Mouse (Mus musculus) adrenal gland, adult 18-20 months (tissue): ENCODE measurements around the gene Dstn. TPM values are rescaled to one million over a fixed set of nuclear protein-coding genes. Genes with fewer than 3 reads are reported as not detected.

ENCODE experiments used
- DNase-seq, 2 experiments: peaks; one replicate each; pipeline ENCODE4 v3.0.0; 2021 to 2022; ENCODE audit warnings: low spot score in 2 of 2
- long read RNA-seq, 2 experiments: library from polyadenylated mRNA; stranded (forward); transcript quantifications; one replicate each; pipeline ENCODE4 v2.0.0; 2021
- total RNA-seq, 2 experiments: library from RNA; stranded (reverse); gene quantifications; 1 replicate in 1 of 2; 2 replicates in 1 of 2; pipeline ENCODE4 v1.2.3; 2021

The Dstn gene
- 100 to 1,000 TPM; 183 to 264 TPM for total RNA-seq
- long read RNA-seq, experiment 1, transcript Dstn-201 (4 exons, 1,911 nt) = major isoform, 124 of 130 reads
- long read RNA-seq, experiment 1, partial matches to known transcripts = 4 of 130 reads
- long read RNA-seq, experiment 1, other reads (novel, unspliced or antisense) = 2 of 130 reads
- long read RNA-seq, experiment 2, transcript Dstn-201 (4 exons, 1,911 nt) = major isoform, 505 of 528 reads
- long read RNA-seq, experiment 2, partial matches to known transcripts = 9 of 528 reads
- long read RNA-seq, experiment 2, other reads (novel, unspliced or antisense) = 14 of 528 reads

DNA sequence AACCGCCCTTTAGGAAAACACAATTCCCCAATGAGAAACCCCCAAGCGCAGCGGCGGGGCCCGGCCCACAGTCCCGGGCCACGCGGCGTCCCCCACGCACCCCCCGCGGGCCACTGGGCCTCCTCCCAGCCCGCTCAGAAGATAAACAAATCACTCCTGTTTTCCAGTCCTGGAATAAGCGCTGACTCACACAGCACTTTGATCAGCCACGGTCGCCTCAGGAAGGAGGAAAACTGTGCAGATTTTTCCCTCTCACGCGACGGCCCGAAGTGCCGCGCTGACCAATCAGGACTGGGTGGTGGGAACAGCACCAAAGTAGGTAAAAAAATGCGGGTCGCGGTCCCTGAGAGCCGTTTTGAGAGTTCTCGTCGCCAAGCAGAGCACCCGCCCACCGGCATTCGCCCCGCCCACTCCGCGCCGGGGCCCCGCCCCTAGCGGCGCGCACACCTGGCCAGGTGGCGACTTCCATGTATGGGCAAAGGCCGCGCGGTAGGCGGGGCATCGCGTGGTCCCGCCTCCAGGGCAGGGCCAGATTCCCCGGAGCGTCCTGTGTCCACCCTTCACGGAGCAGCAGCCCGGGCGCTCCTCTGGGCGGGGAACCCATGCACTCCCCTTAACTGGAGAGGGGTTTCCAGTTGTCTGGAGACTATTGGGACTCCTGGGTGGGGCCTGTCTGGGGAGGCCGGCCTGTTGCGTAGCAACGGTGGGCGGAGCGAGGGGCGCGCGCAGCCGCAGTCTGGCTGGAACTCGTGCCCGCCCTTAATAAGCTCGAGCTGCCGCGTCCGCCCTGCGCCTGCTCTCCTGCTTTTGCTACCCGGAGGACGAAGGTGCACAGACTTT is at the start of gene Dstn:
Dstn (plus strand) TSS at position 561 of the 840 bp plus-strand sequence.
- peak; percentile 98 to 99 for DNase-seq

DNA sequence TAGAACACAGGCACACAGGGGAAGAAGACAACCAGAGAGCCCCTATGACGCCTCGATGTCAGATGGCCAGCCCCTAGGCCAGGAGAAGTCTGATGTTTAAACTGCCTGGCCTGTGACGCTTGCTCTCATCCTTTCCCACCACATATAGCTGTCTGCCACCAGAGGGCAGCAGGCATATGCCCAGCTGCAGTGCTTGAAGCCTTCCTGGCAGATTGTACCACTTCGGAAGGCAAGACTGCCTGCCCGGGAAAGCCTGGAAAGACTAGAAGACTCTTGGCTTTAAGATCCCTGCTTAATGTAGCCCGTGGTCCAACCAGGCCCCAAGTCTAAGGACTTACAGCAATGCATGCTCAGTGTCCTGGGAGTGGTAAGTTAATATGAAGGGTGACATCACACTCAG is 47.8 kb upstream of the Dstn start:
- DNase-seq = peak; percentile 77

DNA sequence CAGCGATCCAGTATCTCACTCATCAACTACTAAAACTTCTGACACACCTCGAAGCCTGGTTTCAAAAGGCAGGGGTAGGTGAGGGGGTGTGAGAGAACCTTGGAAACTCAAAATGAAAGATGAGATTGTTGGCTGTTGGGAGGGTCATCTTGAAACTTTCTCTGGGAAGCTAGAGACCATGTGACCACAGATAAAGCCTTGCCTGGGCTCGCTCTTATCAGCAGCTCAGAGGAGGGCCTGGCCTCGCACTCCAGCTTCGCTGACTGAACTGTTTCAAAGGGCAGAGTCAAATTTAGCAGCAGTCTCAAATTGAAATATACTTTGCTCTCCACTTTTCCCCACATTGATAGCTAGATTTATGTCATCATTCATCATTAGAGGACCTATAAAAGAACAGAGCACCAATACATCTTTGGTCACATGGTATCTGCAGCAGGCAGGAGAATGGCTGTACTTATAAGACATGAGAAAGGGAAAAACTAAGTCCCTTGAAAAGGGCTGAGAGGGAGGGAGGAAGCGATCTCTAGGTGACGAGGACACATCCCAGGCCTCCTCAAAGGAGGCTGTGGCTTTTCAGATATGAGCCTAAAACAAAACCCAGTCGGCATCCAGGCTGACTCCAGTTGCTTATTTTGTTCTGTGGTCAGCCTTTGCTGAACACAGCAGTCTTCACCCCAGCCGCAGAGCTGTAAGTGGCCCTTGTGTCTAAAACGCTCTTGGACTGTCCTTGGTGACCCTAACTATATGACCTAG is 44.0 kb upstream of the Dstn start:
- no peak for DNase-seq

DNA sequence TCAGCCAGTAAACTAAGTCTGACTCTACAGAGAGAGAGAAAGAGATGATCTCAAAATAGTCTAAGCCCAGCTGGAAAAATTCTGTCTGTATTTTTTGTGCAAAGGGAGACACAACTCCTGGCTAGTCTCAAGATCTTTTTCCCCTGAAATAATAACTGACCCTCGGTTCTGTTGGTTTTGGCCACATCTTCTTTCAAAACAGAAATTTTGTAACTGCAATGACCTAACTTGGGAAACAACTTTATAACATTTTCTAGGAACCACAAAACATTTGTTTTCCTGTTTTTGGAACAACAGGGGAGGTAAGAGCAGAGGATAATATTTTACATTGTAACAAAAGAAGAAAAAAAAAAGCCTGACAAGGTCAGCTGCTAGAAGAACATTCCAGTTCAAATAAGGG is 39.1 kb upstream of the Dstn start:
- DNase-seq = no peak

DNA sequence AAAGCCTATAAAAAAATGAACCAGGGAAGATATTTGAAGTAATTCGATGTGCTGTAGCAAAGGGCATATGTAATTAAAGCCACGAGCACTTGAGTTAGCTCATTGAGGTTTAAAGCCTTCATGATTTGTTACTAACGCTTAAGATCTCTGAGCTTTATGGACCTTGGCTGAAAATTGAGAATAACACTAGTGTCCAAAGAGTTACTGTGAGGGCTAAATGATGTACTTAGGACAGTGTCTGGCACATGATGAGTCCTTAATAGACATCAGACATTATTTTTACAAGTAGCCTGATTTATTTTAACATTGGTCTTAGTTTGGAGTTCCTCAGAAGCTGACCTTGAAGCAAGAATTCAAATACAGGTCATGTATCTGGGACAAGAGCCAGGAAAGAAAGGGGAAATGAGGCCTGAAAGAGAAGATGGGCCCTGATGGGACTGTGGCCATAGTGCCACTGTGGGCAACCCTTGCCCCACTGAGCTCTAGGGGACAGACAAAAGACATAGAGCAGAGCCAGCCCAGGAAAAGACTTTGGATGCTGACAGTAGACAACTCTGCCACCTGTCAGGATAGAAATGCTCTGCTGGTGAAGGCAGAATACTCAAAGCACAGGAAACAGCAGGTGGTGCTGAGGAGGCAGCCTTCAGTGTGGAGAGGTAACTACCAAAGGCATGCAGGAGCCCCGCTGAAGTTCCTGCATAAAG is 38.0 kb upstream of the Dstn start:
- DNase-seq = no peak

DNA sequence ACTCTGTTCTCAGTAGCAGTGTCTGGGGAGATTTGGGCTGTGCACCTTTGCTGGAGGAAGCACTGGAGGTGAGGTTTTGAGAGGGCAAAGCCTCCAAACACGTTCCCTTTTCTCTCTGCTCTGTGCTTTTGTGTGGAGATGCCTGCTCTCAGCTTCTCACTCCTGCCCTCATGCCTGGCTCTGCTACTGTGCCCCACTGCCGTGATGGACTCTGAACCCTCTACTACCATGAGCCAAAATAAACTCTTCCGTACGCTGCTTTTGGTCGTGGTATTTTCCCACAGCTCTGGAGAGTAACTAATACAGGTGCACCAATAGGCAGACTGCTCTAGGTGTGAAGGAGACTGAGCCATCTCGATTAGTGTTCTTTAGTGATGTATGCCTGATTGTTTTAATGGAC is 35.8 kb upstream of the Dstn start:
- no peak for DNase-seq

DNA sequence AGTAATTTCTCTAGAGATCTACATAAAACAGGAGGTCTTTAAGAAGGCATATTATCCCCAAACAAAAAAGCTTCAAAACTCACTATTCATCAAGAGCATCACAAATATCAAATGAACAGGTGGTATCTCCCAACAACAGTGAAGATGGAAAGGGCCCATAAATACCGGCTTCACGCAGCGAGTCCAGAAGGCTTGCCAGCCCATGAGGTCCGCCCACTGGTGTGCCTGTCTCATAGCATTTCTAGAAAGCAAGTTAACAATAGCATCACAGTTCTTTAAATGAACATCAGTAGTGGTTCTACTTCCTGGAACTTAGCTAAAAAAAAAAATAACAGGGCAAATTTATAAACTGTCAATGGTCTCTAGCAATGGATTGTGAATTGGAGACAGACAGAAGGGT is 33.1 kb upstream of the Dstn start:
- no peak for DNase-seq

DNA sequence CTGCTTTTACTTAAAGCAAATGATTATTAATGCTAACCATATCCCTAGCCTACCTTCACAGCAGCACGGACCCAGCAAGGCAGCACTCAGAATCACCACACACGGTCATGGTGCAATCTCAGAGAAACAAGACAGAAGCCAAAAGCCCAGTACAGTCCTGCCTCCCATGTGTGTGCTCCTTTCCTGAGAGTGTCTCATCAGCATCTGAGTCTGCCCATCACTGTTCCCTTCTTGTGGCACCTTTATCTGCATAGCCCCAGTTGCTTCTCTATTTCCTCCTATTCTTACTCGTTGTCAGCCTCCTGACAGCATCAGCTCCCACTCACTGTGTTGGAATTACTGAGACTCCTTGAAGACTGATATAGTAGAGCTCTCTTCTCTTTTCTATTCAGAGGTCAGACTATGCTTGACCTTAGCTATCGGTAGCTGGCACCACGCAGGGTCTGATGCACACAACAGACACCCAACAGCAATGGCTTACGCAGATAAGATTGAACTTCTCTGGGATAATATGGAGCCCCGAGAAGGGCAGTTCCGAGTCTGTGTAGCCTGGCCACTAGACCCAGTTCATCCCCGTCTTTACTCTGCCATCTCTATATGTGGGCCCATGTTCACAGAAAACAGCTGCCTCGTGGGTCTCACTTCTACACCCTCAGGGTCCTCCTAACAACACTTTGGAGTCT is 32.4 kb upstream of the Dstn start:
- DNase-seq = no peak

DNA sequence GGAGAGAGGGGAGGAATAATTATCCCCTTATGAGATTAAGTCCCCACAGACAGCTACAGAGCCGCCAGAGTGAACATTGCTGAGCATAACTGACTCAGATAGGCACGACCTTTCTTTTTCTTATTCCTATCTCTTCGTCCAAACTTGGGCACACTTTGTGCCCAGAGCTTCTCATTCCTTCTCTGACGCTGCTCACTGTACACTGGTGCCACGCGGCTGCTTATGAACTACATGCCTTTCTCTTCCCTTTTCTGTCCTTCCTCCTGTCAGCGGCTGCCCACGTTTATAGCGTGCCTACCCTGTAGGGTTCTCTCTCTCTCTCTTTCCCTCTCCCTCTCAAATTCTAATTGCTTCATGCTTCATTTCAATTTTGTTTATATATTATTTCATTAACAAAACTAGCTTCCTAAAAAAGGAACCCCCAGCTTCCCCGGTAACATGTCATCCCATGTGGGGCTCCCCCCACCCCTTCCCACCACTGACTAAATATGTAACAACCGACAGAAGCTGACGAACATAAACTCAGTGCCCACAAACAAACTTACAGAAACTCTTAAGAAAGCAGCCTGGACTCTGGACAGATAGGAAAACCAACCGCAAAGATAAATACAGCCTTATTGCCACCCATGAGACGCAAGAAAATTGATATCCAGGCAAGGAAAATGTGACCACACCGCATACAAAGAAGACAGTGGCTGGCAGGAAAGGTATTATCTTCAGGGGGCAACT is 25.8 kb upstream of the Dstn start:
- DNase-seq = no peak

DNA sequence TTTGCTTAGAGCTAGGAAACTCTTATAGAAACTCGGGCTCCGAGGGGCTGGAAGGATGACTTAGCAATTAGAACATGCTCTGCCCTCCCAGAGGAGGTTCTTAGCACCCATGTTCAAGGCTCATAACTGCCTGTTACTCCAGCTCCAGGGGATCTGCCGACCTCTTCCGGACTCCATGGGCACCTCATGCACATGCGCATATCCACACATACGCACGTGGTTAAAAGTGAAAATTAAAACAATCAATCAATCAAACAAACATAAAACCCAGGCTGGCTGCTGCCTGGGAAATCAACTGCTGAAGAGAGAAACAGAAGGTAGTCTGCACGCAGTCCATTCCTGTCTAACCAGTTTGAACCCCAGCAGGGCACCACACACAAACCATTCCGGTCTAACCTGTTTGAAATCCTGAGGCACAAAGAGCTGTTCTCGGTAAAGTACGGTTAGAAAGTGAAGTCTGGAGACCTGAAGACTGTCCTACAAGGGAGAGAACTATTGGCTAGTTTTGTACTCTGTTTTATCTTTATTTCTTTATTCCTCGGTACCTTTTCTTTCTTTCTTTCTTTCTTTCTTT is 25.2 kb upstream of the Dstn start:
- no peak for DNase-seq

DNA sequence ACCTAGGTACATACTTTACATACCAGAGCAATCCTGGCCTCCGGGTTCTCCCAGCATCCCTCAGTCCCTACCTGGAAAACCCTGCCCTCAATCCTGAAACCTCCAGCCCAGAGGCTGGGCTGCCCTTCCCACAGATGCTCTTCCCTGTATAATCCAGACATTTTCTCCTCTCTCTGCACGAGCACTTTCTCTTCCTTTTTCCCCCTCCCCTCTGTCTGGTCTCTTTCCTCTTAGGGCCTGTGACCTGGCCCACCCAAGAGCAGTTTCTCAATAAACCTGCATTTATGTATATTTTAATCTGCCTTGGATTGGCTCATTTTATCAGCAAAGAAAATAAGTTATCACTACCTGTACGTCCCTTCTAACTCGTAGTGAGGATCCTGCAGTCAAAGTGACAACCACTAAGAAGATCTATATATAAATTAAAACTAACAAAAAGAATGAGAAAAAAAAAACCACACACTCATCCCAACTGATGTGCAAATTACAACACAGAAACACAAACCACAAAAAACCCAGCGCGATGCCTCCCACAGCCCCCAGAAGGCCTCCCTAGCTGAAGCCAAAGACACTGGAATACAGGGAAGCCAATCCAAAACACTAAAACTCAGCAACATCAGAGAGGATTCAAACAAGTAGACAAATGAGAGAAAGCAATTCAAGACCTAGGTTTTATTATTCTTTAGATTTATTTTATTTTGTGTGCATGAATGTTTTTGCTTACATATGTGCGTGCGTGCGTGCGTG is 23.6 kb upstream of the Dstn start:
- DNase-seq = no peak

DNA sequence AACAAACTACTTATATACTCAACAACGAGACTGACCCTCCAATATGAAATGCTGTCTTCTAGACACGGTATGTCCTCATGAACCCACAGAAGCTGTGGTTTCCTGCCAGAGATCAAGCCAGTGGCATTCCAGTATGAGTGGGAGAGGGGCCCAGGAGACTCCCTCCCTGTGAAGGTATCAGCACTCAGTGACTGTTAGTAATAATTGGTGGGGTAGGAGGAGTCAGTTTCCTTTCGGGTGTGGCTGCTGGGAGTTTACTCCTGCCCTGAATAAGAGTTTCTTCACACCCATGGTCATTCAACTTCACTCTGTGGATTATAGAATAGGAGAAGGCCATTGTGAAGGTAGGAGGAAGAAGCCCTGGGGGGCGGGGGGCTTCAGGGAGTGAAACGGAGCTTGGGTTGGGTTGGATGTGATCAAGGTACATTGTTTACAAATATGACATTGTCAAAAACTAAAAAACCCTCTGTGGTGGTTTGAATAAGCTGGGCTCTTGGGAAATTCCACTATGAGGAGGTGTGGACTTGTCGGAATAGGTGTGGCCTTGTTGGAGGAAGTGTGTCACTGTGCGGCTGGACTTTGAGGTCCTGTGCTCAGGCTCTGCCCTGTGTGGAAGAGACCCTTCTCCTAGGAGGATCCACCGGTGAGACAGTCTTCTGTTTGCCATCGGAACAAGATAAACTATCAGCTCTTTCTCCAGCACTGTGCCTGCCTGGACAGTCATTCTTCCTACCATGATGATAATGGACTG is 15.5 kb upstream of the Dstn start:
- DNase-seq = no peak

DNA sequence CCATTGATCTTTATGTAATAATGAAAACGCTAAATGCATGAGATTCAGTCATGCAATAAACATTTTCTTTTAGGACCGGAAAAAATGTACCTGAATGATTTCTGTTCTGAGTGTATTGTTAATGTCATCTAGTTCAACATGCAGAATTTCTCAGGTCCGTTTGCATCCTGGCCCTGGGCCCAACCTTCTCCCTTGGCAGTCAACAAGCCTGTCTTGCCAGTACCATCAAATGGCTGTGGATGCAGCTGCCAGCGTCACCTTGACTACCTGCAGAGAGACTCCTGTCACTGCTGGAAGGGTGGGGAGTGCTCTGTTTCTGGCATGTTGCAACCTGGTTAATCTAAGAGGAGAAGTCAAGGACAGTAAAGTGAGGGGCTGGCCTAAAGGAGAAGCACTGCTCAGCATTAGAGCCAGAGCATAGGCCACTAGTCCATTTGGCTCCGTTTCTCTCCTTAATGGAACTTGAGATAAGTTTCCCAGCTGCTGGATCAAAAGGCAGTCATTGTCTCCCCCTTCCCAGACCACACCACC is 14.2 kb upstream of the Dstn start:
- DNase-seq = no peak

DNA sequence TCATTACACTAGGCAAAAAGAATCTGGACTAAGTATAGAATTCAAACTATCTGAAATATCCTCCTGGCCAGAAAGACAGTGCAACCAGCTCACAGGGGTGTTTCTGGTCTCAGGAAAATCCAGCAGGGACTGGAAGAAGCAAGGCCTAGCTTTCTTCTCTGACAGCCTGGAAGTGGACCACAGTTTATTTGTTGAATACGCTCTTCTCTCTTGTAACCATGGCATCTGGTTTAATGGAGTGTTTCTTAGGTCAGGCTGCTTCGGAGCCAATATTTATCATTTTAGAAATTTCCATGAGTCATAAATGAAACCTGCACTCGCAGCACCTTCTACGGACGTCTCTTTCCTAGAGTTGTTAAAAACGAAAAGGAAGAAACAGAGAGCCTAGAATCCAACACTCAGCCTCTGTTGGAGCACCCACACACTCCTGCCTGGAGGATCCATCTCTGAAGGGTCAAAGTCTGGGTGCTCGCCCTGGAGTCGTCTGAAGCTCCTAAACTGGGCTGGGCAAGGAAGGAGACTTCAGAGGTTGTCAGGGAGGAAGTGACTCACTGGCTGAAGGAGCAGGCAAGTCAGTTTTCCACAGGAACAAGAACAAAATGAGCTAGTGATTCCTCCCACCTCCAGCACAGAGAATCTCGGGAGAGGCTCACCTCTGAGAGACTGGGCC is 11.6 kb upstream of the Dstn start:
- DNase-seq = peak in 1 of 2 experiments; percentile 36

DNA sequence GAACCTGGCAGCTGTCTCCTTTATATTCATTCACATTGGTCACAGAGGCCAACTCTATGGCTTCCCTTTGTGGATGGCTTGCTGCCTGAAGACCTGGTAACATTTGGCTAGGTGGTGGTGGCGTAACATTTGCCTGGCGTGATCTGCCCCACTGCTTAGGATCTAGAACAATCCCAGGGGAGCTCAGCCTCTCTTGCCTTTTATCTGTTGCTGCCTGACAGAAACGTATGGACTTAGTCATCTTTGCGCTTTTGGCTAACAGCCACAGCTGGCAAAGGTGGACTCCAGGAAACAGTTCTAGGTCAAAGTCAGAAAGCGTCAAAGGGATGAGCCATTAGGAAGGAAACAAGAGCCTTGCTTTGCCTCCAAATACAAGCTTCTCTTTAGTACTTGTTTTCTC is 10.2 kb upstream of the Dstn start:
- DNase-seq = peak; percentile 34 to 57

DNA sequence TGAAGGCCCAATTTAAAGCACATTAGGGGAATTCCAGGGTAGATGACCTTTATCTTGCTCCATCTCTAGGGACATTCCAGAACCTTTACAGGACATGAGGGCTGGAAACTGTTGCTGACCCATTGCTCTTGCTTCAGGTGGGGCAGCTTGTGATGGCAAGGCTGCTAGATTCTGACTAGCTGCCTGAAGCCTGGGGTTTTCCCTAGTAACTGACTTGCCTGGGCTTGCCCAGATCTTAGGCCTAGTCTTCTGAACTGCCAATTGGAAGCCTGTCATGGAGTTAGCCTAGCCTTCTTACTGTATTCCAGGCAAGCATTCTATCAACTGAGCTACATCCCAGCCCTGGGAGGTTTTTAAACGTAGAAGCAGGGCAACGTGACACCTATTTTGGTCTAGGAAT is 5.9 kb upstream of the Dstn start:
- no peak for DNase-seq

DNA sequence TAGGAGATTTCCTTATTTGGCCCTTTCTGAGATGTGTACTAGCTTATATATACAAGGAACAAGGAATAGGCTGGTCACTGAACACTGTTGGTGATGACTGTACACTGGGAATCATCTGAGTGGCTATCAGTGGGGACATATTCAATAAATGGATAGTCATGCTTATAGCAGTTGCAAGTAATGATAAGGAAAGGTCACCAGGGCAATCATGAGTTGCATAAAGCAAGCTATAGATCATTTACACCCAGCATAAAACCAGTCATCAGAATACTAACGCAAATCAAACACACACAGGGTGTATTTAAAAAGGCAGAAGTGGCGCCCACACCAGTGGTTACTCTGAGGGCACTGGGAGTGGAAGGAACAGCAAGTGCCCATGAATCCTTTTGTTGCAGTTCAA is 2.9 kb upstream of the Dstn start:
- DNase-seq = no peak
